Mouse (Mus musculus) forebrain, embryonic 10.5 days (tissue): Measurements from ENCODE around the gene Gigyf2. TPM values are rescaled to one million over a fixed set of nuclear protein-coding genes. Genes with fewer than 3 reads are reported as not detected.
"Not testable (repeated sequence)": the region's sequence is repeated elsewhere in the genome, so short reads cannot be mapped to it uniquely, and the experiment has no call there.

Experiments used
- DNase-seq: peaks from one replicate; pipeline ENCODE4 v3.0.0-alpha.2; 2017; ENCODE audit warnings: low spot score; ENCODE audit errors: extremely low spot score
- H3K27ac ChIP-seq: fragments of 300-500 bp; sonication (generic); 2 replicates; pipeline ENCODE4 v1.5.1; 2016; ENCODE audit warnings: mild to moderate bottlenecking
- H3K27me3 ChIP-seq: fragments of 300-500 bp; sonication (generic); 2 replicates; pipeline ENCODE4 v1.6.1; 2016; ENCODE audit warnings: mild to moderate bottlenecking; ENCODE audit not compliant: poor library complexity, severe bottlenecking
- H3K36me3 ChIP-seq: fragments of 300-500 bp; sonication (generic); replicated peaks from 2 replicates; pipeline ENCODE4 v1.6.1; 2016; ENCODE audit warnings: mild to moderate bottlenecking, moderate library complexity
- H3K4me1 ChIP-seq: fragments of 300-500 bp; sonication (generic); 2 replicates; pipeline ENCODE4 v1.6.1; 2016
- H3K4me3 ChIP-seq: fragments of 300-500 bp; sonication (generic); 2 replicates; pipeline ENCODE4 v1.5.1; 2016; ENCODE audit warnings: mild to moderate bottlenecking, moderate library complexity
- H3K9me3 ChIP-seq: fragments of 300-500 bp; sonication (generic); 2 replicates; pipeline ENCODE4 v1.6.1; 2016; ENCODE audit warnings: mild to moderate bottlenecking, moderate library complexity
- WGBS: fragments of 180-500 bp; shearing (Covaris S2); methylation state at CpG from one replicate; pipeline ENCODE4 v1.1.7; 2016; 5-methylcytosine and 5-hydroxymethylcytosine counted together
- polyA plus RNA-seq: library from polyadenylated mRNA; unstranded; fragments of >200 nt; fragmentation: Nextera tagmentation; extraction: Ambion mirVana; gene quantifications from 2 replicates; pipeline ENCODE4 v1.2.1, GENCODE M21; 2016

Gene Gigyf2
- polyA plus RNA-seq, 1 experiment from 2014 or later: 47.4 TPM

DNA sequence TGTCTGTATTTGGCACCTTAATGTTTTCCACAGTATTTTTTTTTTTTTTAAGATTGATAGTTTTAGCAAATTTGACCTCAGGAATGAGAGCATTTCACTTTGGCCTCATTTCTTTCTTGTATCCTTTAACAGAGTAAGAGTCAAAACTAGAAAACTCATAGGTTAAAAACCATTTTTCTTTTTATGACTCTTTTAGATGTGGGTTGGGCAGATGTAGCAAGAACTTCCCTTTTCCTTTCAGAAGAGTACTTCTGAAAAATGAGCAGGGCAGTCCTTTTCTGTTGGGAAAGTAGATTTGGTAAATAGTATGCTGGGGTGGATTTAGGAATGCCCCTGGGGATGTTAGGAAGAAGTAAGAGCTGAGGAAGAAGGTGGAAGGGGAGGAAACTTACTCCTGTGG is 79.2 kb downstream of the Gigyf2 start:
- Histone ChIP-seq H3K27ac (no peak overlapping the region), H3K36me3 (peaks cover 70% of the 10 kb centered on the region), H3K4me1 (no peaks in the 10 kb centered on the region), H3K27me3 (no peaks in the 10 kb centered on the region), H3K9me3 (no peaks in the 10 kb centered on the region), H3K4me3 (no peak overlapping the region)
- no peak for DNase-seq

DNA sequence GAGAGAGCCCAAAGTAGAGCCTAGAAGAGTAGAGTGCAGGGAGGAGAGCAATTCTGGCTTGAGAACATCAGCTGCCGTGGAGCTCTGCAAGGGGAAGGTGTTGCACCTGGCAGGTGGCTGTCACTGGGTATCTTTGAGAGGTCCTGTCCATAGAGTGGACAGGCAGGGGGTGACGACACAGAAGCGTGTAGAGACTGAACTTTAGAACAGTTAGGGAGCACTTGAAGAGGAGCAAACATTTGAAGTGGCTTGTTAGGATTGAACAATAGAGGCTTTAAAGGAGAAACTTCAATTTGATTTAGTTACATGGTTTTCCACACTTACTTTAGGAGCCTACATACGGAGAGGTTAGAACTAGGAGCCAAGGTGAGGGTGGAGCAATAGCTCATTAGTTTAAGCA is 82.6 kb downstream of the Gigyf2 start:
- no peaks in the 10 kb centered on the region for H3K4me1 ChIP-seq
- no peak for DNase-seq
- no peak overlapping the region for H3K4me3 ChIP-seq
- H3K27ac ChIP-seq: no peak overlapping the region
- H3K9me3 ChIP-seq: no peaks in the 10 kb centered on the region
- WGBS: 92% methylated on average over 4 of the region's 4 CpGs
- no peaks in the 10 kb centered on the region for H3K27me3 ChIP-seq
- H3K36me3 ChIP-seq: peaks cover 91% of the 10 kb centered on the region

GRCm38 (mm10) chr1:87418733-87419132 is 91.9 kb downstream of the Gigyf2 start:
- no peaks in the 10 kb centered on the region for H3K27me3 ChIP-seq
- H3K9me3 ChIP-seq: no peaks in the 10 kb centered on the region
- WGBS: 85% methylated on average over 4 of the region's 4 CpGs
- H3K4me3 ChIP-seq: no peak overlapping the region
- H3K4me1 ChIP-seq: no peaks in the 10 kb centered on the region
- no peak for DNase-seq
- no peak overlapping the region for H3K27ac ChIP-seq
- peaks cover 72% of the 10 kb centered on the region for H3K36me3 ChIP-seq

DNA sequence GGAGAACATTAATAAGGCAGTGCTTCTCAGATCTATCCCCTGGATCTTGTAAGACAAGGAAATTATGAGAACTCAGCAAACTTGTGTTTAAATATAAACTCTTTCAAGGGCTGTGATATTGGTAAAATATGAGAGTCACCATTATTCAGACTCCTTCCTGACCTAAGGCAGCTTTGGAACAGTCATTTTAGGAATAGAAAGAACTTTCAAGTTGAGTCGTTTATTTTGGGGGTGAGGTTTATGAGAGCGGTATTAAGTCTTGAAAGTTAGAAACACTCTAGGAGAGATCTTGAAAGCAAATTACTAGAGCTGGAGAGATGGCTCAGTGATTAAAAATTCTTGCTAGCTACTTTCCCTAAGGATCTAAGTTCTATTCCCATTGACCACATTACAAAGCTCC is 108.3 kb downstream of the Gigyf2 start:
- Histone ChIP-seq H3K36me3 (peaks cover 91% of the 10 kb centered on the region), H3K27me3 (no peaks in the 10 kb centered on the region), H3K4me1 (no peaks in the 10 kb centered on the region), H3K27ac (no peak overlapping the region), H3K4me3 (no peak overlapping the region), H3K9me3 (no peaks in the 10 kb centered on the region)
- no peak for DNase-seq
- WGBS: 94% methylated on average over 2 of the region's 2 CpGs

- Histone ChIP-seq H3K4me3 (no peak overlapping the region), H3K9me3 (no peaks in the 10 kb centered on the region), H3K4me1 (no peaks in the 10 kb centered on the region), H3K27ac (no peak overlapping the region), H3K27me3 (no peaks in the 10 kb centered on the region), H3K36me3 (peaks cover 91% of the 10 kb centered on the region)
- no peak for DNase-seq
- 93% methylated on average over 6 of the region's 6 CpGs for WGBS
These were observed 109.8 kb downstream of the Gigyf2 start for GRCm38 (mm10) chr1:87436583-87436982.

- no peaks in the 10 kb centered on the region for H3K27me3 ChIP-seq
- no peaks in the 10 kb centered on the region for H3K4me1 ChIP-seq
- DNase-seq: peak; percentile 49
- WGBS: 44% methylated on average over 5 of the region's 5 CpGs
- no peak overlapping the region for H3K27ac ChIP-seq
- H3K4me3 ChIP-seq: no peak overlapping the region
- H3K9me3 ChIP-seq: no peaks in the 10 kb centered on the region
- H3K36me3 ChIP-seq: peaks cover 83% of the 10 kb centered on the region
These were observed 120.6 kb downstream of the Gigyf2 start for GRCm38 (mm10) chr1:87447183-87448104.

- 91% methylated on average over 4 of the region's 4 CpGs for WGBS
- Histone ChIP-seq H3K4me3 (no peak overlapping the region), H3K36me3 (peaks cover 63% of the 10 kb centered on the region), H3K4me1 (no peaks in the 10 kb centered on the region), H3K9me3 (no peaks in the 10 kb centered on the region), H3K27me3 (no peaks in the 10 kb centered on the region), H3K27ac (no peak overlapping the region)
- no peak for DNase-seq
These were observed 122.6 kb downstream of the Gigyf2 start for GRCm38 (mm10) chr1:87449432-87449831.

- Histone ChIP-seq H3K4me1 (no peaks in the 10 kb centered on the region), H3K27me3 (no peaks in the 10 kb centered on the region), H3K9me3 (no peaks in the 10 kb centered on the region), H3K36me3 (no peaks in the 10 kb centered on the region), H3K4me3 (no peak overlapping the region), H3K27ac (no peak overlapping the region)
- 100% methylated on average over 1 of the region's 1 CpGs for WGBS
- no peak for DNase-seq
These were observed 129.6 kb downstream of the Gigyf2 start for GRCm38 (mm10) chr1:87456425-87456824.

DNA sequence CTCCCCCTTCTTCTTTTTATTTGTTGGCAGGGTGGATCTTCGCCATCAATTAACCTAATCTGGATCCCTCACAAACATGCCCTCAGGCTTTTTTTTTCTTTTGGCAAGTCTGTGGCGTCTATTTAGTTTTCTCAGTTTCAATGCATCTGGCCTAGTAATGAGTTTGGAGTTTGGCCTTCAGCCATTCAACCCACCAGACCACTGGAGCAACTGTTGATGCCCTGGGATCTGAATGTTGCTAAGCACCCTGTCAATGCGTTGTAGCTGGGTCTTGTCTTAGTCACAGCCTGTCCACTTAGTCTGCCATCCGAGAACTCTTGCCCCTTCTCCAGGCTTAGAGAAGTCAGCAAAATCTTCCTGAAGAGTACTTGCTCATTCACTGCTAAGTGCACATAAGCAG is 131.2 kb downstream of the Gigyf2 start:
- Histone ChIP-seq H3K9me3 (no peaks in the 10 kb centered on the region), H3K4me3 (no peak overlapping the region), H3K4me1 (no peaks in the 10 kb centered on the region), H3K36me3 (no peaks in the 10 kb centered on the region), H3K27ac (no peak overlapping the region), H3K27me3 (no peaks in the 10 kb centered on the region)
- DNase-seq: no peak
- WGBS: 93% methylated on average over 4 of the region's 4 CpGs

- not testable (repeated sequence) for DNase-seq, H3K9me3 ChIP-seq, H3K4me1 ChIP-seq, H3K36me3 ChIP-seq, H3K27ac ChIP-seq, H3K4me3 ChIP-seq, H3K27me3 ChIP-seq
- WGBS: 88% methylated on average over 7 of the region's 7 CpGs
These were observed 133.1 kb downstream of the Gigyf2 start for GRCm38 (mm10) chr1:87459856-87460255.

DNA sequence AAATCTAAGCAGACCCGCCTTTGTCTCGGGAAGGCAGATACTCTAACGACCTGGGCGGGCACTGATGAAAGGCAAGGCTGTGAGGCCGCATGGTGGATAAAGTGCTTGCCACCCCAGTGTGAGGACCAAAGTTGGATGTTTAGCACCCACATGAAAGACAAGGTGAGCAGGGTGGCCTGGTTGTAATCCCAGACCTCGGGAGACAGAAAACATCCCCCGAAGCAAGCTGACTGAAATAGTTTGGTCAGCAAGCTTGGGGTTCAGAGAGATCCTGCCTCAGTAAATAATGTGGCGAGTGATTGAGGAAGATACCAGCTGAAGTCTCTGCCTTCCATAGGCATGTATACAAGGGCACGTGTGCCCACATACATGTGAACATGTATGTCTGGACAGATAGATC is 140.7 kb downstream of the Gigyf2 start:
- peaks cover 22% of the 10 kb centered on the region; the same call in 1 of the 2 replicates for H3K27me3 ChIP-seq
- DNase-seq: no peak
- no peaks in the 10 kb centered on the region for H3K9me3 ChIP-seq
- no peak overlapping the region for H3K4me3 ChIP-seq
- H3K4me1 ChIP-seq: peaks cover 5% of the 10 kb centered on the region; the same call in 1 of the 2 replicates
- WGBS: 85% methylated on average over 9 of the region's 9 CpGs
- no peak overlapping the region for H3K27ac ChIP-seq
- H3K36me3 ChIP-seq: no peaks in the 10 kb centered on the region

DNA sequence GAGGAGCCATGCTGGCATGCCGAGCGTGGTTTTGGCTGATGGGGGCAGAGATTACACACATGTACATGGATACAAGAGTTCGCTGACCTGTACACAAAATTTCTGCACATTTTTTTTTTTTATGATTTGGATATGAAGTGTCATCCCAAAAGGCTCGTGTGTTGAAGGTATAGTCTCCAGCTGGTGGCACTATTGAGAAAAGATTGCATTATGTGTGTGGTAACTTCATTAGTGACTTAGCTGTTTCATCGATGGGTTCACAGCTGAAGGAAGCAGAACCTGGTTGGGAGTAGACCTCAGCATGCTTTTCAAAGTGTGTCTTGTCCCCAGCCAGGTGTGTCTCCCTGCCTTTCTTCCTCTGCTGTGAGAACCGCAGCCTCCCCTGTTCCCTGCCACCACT is 141.5 kb downstream of the Gigyf2 start:
- DNase-seq: no peak
- H3K4me1 ChIP-seq: peaks cover 5% of the 10 kb centered on the region; the same call in 1 of the 2 replicates
- WGBS: 83% methylated on average over 6 of the region's 6 CpGs
- no peaks in the 10 kb centered on the region for H3K36me3 ChIP-seq
- no peak overlapping the region for H3K4me3 ChIP-seq
- no peak overlapping the region for H3K27ac ChIP-seq
- no peaks in the 10 kb centered on the region for H3K9me3 ChIP-seq
- H3K27me3 ChIP-seq: peaks cover 26% of the 10 kb centered on the region; the same call in 1 of the 2 replicates

DNA sequence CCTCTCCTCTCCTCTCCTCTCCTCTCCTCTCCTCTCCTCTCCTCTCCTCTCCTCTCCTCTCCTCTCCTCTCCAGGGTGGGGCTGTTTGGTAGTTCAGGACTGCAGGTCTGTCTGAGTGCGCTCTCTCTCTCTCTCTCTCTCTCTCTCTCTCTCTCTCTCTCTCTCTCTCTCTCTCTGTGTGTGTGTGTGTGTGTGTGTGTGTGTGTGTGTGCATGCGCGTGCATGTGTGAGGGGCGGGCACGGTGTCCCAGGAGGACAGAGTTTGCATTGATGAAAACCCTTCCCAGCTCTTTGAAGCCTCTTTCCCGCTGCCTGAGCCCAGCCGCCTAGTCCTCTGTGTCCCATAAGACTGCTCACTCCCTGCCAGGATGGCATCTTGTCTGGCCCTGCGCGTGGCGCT is 143.2 kb downstream of the Gigyf2 start, which contains the start of gene Snorc:
Snorc (plus strand) TSS at position 301 of the 400 bp plus-strand sequence.
- DNase-seq, H3K4me1 ChIP-seq, H3K4me3 ChIP-seq, H3K36me3 ChIP-seq, H3K27ac ChIP-seq, H3K9me3 ChIP-seq: not testable (repeated sequence)
- H3K27me3 ChIP-seq: peaks cover 40% of the 10 kb centered on the region
- WGBS: 43% methylated on average over 9 of the region's 10 CpGs
